Mouse (Mus musculus) kidney, postnatal 0 days (tissue): ENCODE results near the gene Grik1. TPM values are rescaled to one million over a fixed set of nuclear protein-coding genes. Genes with fewer than 3 reads are reported as not detected.

Experiments used
- ATAC-seq: fragments of 200-750 bp; cut with Nextera tagmentation; replicated peaks from 2 replicates; pipeline ENCODE4 v1.8.0; 2017; ENCODE audit warnings: low read depth, moderate number of reproducible peaks, moderate TSS enrichment, moderate library complexity; ENCODE audit not compliant: low FRiP score
- DNase-seq: peaks from one replicate; pipeline ENCODE4 v3.0.0-alpha.2; 2016; ENCODE audit warnings: low spot score
- H3K27ac ChIP-seq: fragments of 300-500 bp; sonication (generic); 2 replicates; pipeline ENCODE4 v1.5.1; 2014; ENCODE audit warnings: mild to moderate bottlenecking
- H3K27me3 ChIP-seq: fragments of 300-500 bp; sonication (generic); 2 replicates; pipeline ENCODE4 v1.6.1; 2014; ENCODE audit warnings: low read length, mixed read lengths; ENCODE audit not compliant: insufficient read depth
- H3K36me3 ChIP-seq: fragments of 300-500 bp; sonication (generic); 2 replicates; pipeline ENCODE4 v1.6.1; 2014; ENCODE audit warnings: low read length, mixed read lengths; ENCODE audit not compliant: insufficient read depth
- H3K4me1 ChIP-seq: fragments of 300-500 bp; sonication (generic); replicated peaks from 2 replicates; pipeline ENCODE4 v1.6.1; 2014; ENCODE audit warnings: antibody characterized with exemption, low read length, mixed read lengths; ENCODE audit not compliant: insufficient read depth
- H3K4me2 ChIP-seq: fragments of 300-500 bp; sonication (generic); 2 replicates; pipeline ENCODE4 v1.6.1; 2014; ENCODE audit warnings: mild to moderate bottlenecking, low read length, moderate library complexity, mixed read lengths
- H3K4me3 ChIP-seq: fragments of 300-500 bp; sonication (generic); replicated peaks from 2 replicates; pipeline ENCODE4 v1.5.1; 2014; ENCODE audit warnings: low read depth, low read length
- H3K9ac ChIP-seq: fragments of 300-500 bp; sonication (generic); 2 replicates; pipeline ENCODE4 v1.6.1; 2014; ENCODE audit warnings: low read depth, low read length
- H3K9me3 ChIP-seq: fragments of 300-500 bp; sonication (generic); replicated peaks from 2 replicates; pipeline ENCODE4 v1.6.1; 2016; ENCODE audit warnings: low read length, inconsistent platforms, mixed read lengths
- CTCF ChIP-seq: IDR thresholded peaks from 2 replicates; pipeline ENCODE4 v1.5.1; 2016; ENCODE audit warnings: antibody characterized with exemption, low read depth, mild to moderate bottlenecking, moderate library complexity
- WGBS: fragments of 180-500 bp; shearing (Covaris S2); extraction: QIAGEN DNeasy Blood & Tissue Kit; methylation state at CpG from one replicate; pipeline ENCODE4 v1.1.7; 2014; 5-methylcytosine and 5-hydroxymethylcytosine counted together
- polyA plus RNA-seq: library from polyadenylated mRNA; unstranded; fragments of >200 nt; fragmentation: Nextera tagmentation; extraction: Ambion mirVana; gene quantifications from 2 replicates; pipeline ENCODE4 v1.2.1, GENCODE M21; 2015

Gene Grik1
- polyA plus RNA-seq, 1 experiment from 2014 or later = 0.34 TPM

DNA sequence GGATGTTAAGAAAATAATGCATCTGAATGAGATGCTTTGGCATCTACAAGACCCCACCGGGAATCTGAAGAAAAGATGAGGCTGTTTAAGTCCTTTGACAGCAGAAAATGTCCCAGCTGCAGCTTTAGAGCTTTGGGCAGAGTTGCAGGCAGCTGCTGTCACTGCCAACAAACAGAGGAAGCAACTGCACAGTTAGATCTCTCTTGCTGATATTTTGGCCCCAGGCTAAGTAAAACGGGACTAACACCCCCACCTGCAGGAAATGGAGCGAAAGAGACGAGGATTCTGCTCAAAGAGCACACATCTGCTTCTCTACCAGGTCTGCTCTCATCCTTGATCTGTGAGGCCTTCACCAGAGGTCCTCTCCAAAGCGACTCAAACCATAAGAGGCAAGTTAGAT lies 77.5 kb downstream of the Grik1 start:
- H3K36me3 ChIP-seq = no peaks in the 10 kb centered on the region

DNA sequence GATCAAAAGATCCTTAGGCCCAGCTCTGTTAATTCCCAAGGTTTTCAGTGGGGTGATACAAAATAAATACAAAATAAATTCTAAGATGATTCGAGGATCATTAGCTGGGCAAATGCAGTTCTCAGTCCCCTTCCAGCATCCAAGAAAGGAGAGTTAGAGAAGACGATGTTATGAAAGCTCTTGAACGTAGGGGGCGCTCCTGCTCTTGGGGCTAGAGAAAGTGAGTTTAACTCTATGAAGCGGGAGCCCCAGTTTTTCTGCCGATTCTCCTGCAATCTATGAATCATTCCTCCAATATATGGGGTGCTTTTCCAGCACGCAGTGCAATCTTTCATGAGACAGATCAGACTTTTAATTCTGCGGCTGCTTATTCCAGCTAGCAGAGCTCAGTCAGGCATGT lies 78.2 kb downstream of the Grik1 start:
- Histone ChIP-seq H3K36me3 (no peaks in the 10 kb centered on the region), H3K4me1 (no peaks in the 10 kb centered on the region), H3K4me2 (no peak overlapping the region), H3K27me3 (no peaks in the 10 kb centered on the region), H3K9me3 (no peaks in the 10 kb centered on the region), H3K9ac (no peak overlapping the region), H3K4me3 (no peak overlapping the region), H3K27ac (no peak overlapping the region)
- DNase-seq (no peak), ATAC-seq (no peak)
- TF ChIP-seq CTCF = peak; percentile 38; the same call in 1 of the 2 replicates
- WGBS = 62% methylated on average over 8 of the region's 8 CpGs

More for the DNA sequence above, 77.5 kb downstream of the Grik1 start:
- TF ChIP-seq CTCF = no peak
- Histone ChIP-seq H3K9ac (no peak overlapping the region), H3K4me1 (no peaks in the 10 kb centered on the region), H3K4me3 (no peak overlapping the region), H3K4me2 (no peak overlapping the region), H3K27me3 (no peaks in the 10 kb centered on the region), H3K27ac (no peak overlapping the region), H3K9me3 (no peaks in the 10 kb centered on the region)
- no peak for ATAC-seq
- WGBS = 57% methylated on average over 5 of the region's 5 CpGs
- DNase-seq = peak; percentile 3

DNA sequence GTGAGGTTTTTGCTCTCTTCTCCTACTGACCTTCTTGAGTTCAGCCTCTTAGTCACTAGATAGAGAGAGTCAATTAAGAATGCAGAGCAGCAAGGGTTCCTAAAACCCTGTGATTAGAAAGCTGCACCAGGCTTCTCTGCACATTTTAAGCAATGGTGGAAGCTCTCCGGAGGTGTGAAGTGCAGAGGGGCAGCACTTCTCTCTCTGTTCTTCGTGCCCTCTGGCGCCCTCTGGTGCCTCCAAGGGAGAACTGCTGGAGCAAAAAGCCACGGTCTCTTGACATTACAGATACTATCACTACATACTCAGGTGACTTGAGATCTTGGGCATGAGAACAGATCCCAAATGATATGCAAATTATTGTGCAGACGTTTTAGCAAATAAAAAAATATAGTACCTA lies 85.7 kb downstream of the Grik1 start:
- Histone ChIP-seq H3K4me2 (no peak overlapping the region), H3K4me3 (no peak overlapping the region), H3K9me3 (no peaks in the 10 kb centered on the region), H3K9ac (no peak overlapping the region), H3K27ac (no peak overlapping the region), H3K4me1 (no peaks in the 10 kb centered on the region), H3K27me3 (no peaks in the 10 kb centered on the region), H3K36me3 (no peaks in the 10 kb centered on the region)
- WGBS = 6% methylated on average over 5 of the region's 5 CpGs
- TF ChIP-seq CTCF = peak; percentile 92
- ATAC-seq (no peak; the same call in 1 of the 2 replicates), DNase-seq (peak; percentile 81)

DNA sequence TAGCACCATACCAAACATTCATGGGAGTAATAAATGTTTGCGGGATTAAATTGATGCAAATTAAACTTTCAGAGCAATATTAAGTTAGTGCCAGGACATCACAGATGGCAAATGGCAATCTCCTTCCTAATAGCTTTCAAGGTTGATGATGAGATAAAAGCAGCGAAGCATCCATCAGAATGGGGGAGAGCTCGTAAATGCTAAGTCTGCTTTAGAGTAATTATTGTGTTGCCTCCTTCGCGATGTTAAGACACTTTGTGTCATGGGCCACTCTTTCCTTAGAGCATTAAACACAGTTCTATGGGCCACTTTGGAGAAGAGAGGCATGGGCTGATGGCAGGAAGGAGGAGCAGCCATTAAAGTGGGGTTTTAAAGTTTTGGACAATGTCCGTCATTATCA lies 86.1 kb downstream of the Grik1 start:
- H3K4me2 ChIP-seq = no peak overlapping the region
- WGBS = 63% methylated on average over 6 of the region's 6 CpGs
- H3K27me3 ChIP-seq = no peaks in the 10 kb centered on the region
- H3K27ac ChIP-seq = no peak overlapping the region
- no peaks in the 10 kb centered on the region for H3K36me3 ChIP-seq
- ATAC-seq (no peak), DNase-seq (no peak)
- H3K4me1 ChIP-seq = no peaks in the 10 kb centered on the region
- H3K4me3 ChIP-seq = no peak overlapping the region
- no peak overlapping the region for H3K9ac ChIP-seq
- TF ChIP-seq CTCF = no peak
- no peaks in the 10 kb centered on the region for H3K9me3 ChIP-seq

DNA sequence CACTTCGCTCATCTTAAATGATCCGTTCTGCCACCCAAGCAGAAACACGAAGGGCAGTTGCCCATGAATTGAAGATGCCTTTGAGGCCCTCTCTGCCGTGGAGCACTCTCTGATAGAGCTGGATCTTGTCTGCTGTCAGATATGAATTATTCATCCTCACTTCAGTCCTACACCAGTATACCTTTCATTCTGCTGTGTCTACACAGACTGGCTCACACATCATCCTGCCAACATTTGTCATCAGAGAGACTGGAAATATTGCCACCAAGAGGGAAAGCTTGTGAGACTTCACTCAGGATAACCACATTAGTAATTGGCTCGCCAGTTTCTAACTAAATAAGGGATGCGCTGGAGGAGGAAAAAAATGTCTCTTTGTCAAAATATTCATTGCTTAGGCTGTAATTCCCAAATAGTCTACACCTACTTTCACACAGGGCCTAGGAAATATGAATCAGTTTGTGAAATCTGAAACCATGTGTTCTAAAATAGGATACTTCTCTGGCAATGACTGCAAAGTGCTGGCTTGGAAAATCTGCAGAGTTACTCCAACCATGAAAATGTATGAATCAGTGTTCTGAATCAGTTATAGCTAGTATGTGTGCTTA lies 102.5 kb downstream of the Grik1 start:
- H3K4me2 ChIP-seq = no peak overlapping the region
- no peak for TF ChIP-seq CTCF
- H3K9ac ChIP-seq = no peak overlapping the region
- H3K36me3 ChIP-seq = no peaks in the 10 kb centered on the region
- H3K27me3 ChIP-seq = no peaks in the 10 kb centered on the region
- WGBS = 67% methylated on average over 6 of the region's 6 CpGs
- H3K9me3 ChIP-seq = no peaks in the 10 kb centered on the region
- ATAC-seq (no peak), DNase-seq (no peak)
- no peak overlapping the region for H3K27ac ChIP-seq
- no peaks in the 10 kb centered on the region for H3K4me1 ChIP-seq
- no peak overlapping the region for H3K4me3 ChIP-seq

DNA sequence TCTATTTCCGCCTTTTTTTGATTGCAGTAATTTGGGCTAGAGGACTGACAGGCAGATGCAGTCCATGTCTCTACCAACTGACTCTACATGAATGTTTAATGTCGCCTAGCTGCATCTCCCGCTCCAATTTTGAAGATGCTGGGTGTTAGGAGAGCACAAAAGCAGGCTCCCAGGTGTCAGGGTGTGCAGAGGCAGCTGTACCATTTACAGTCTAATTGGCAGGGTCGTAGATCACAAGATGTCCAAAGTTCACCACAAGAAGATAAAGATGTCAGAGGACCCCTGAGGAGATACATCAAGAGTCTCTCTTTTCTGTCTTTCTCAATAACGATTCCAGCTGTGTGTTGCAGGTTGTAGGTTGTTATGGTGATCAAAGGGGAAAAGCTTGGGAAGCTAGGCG lies 111.3 kb downstream of the Grik1 start:
- no peak for DNase-seq
- Histone ChIP-seq H3K4me2 (no peak overlapping the region), H3K27ac (no peak overlapping the region), H3K36me3 (no peaks in the 10 kb centered on the region), H3K4me3 (no peak overlapping the region), H3K9ac (no peak overlapping the region), H3K4me1 (no peaks in the 10 kb centered on the region), H3K9me3 (no peaks in the 10 kb centered on the region), H3K27me3 (no peaks in the 10 kb centered on the region)
- TF ChIP-seq CTCF = no peak
- ATAC-seq = no peak
- 50% methylated on average over 6 of the region's 6 CpGs for WGBS

DNA sequence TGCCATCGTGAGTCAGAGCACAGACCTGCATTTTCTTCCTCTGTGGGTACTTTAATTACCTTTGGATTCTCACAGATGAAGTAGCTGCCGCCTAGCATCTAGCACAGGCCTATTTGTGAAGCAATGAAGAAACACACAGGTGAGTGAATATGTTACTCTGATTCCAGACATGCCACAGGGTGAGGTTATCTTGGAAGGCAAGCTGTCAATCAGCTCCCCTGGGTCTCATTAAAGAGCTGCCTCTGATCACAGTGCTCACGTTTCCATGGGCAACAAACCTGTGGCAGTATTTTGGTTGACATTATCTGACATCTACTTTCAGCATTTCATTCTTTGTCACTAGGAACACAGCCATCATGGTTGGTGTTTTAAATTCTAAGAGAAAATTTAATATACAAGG lies 112.7 kb downstream of the Grik1 start:
- Histone ChIP-seq H3K4me1 (no peaks in the 10 kb centered on the region), H3K27me3 (no peaks in the 10 kb centered on the region), H3K4me2 (no peak overlapping the region), H3K4me3 (no peak overlapping the region), H3K27ac (no peak overlapping the region), H3K9me3 (no peaks in the 10 kb centered on the region), H3K36me3 (no peaks in the 10 kb centered on the region), H3K9ac (no peak overlapping the region)
- DNase-seq (no peak), ATAC-seq (no peak)
- no peak for TF ChIP-seq CTCF
- WGBS = 66% methylated on average over 3 of the region's 3 CpGs
